Mouse (Mus musculus): ENCODE measurements around the gene Dgcr2.

DNA sequence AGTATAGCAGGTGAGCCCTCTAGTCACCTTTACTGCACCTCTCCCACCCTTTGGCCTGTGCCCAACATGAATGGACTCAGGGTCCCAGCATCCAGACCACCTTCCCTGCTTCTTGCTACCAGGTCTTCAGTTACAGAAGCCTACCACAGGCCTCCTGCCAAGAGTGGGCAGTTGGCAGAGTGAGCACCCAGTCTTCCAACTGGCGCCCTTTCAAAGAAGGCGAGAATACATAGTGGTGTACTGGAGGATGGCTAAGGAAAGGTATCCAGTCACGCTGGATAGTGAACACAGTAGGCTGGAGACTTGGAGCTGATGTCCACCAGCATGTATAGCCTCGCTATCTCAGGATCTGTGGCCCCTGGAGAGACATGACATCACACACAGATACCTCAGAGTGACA is 104.3 kb downstream of the Dgcr2 start:
- TF ChIP-seq CTCF (IDR thresholded peaks at IDR 0.05; ENCODE audit: insufficient read depth, low read length) (no peak), POLR2A (IDR thresholded peaks at IDR 0.05; ENCODE audit: borderline replicate concordance, extremely low read depth, low read depth, low read length) (no peak)
